Mouse (Mus musculus) stomach, embryonic 15.5 days (tissue): ENCODE data around the gene Brwd3. TPM values are rescaled to one million over a fixed set of nuclear protein-coding genes. Genes with fewer than 3 reads are reported as not detected.

Source experiments
- ATAC-seq: fragments of 200-750 bp; cut with Nextera tagmentation; 2 replicates; pipeline ENCODE4 v1.8.0; 2017; ENCODE audit warnings: low read depth, moderate number of reproducible peaks, moderate TSS enrichment; ENCODE audit not compliant: insufficient read depth, low FRiP score
- H3K27ac ChIP-seq: fragments of 300-500 bp; sonication (generic); 2 replicates; pipeline ENCODE4 v1.5.1; 2015; ENCODE audit warnings: mild to moderate bottlenecking, inconsistent platforms
- H3K27me3 ChIP-seq: fragments of 300-500 bp; sonication (generic); replicated peaks from 2 replicates; pipeline ENCODE4 v1.6.1; 2015; ENCODE audit warnings: inconsistent platforms
- H3K36me3 ChIP-seq: fragments of 300-500 bp; sonication (generic); 2 replicates; pipeline ENCODE4 v1.6.1; 2015; ENCODE audit warnings: inconsistent platforms
- H3K4me1 ChIP-seq: fragments of 300-500 bp; sonication (generic); 2 replicates; pipeline ENCODE4 v1.6.1; 2015; ENCODE audit warnings: inconsistent platforms
- H3K4me2 ChIP-seq: fragments of 300-500 bp; sonication (generic); 2 replicates; pipeline ENCODE4 v1.6.1; 2015; ENCODE audit warnings: mild to moderate bottlenecking, inconsistent platforms
- H3K4me3 ChIP-seq: fragments of 300-500 bp; sonication (generic); replicated peaks from 2 replicates; pipeline ENCODE4 v1.5.1; 2015; ENCODE audit warnings: inconsistent platforms
- H3K9ac ChIP-seq: fragments of 300-500 bp; sonication (generic); 2 replicates; pipeline ENCODE4 v1.6.1; 2015; ENCODE audit warnings: inconsistent platforms
- H3K9me3 ChIP-seq: fragments of 300-500 bp; sonication (generic); 2 replicates; pipeline ENCODE4 v1.6.1; 2016; ENCODE audit warnings: inconsistent platforms
- WGBS: fragments of 180-500 bp; shearing (Covaris S2); methylation state at CpG from one replicate; pipeline ENCODE4 v1.1.7; 2015; 5-methylcytosine and 5-hydroxymethylcytosine counted together
- polyA plus RNA-seq: library from polyadenylated mRNA; unstranded; fragments of >200 nt; fragmentation: Nextera tagmentation; extraction: Ambion mirVana; gene quantifications from 2 replicates; pipeline ENCODE4 v1.2.1, GENCODE M21; 2015

Gene Brwd3
- polyA plus RNA-seq, 1 experiment from 2014 or later, result 3.7 TPM

- Histone ChIP-seq H3K4me1 (no peaks in the 10 kb centered on the region), H3K4me2 (no peak overlapping the region)
- 64% methylated on average over 1 of the region's 1 CpGs for WGBS
These were observed 104.6 kb downstream of the Brwd3 start for GRCm38 (mm10) chrX:108729564-108729963.

GRCm38 (mm10) chrX:108729068-108729467 is 105.1 kb downstream of the Brwd3 start:
- H3K9ac ChIP-seq, result no peak overlapping the region
- no peaks in the 10 kb centered on the region for H3K36me3 ChIP-seq
- H3K4me1 ChIP-seq, result no peaks in the 10 kb centered on the region
- no peak overlapping the region for H3K4me2 ChIP-seq
- no peaks in the 10 kb centered on the region for H3K27me3 ChIP-seq
- H3K9me3 ChIP-seq, result no peaks in the 10 kb centered on the region
- no peak for ATAC-seq
- no peak overlapping the region for H3K27ac ChIP-seq
- 47% methylated on average over 3 of the region's 3 CpGs for WGBS
- H3K4me3 ChIP-seq, result no peak overlapping the region

More at GRCm38 (mm10) chrX:108729564-108729963, 104.6 kb downstream of the Brwd3 start:
- Histone ChIP-seq H3K4me3 (no peak overlapping the region), H3K27ac (no peak overlapping the region), H3K27me3 (no peaks in the 10 kb centered on the region), H3K9ac (no peak overlapping the region), H3K36me3 (no peaks in the 10 kb centered on the region), H3K9me3 (no peaks in the 10 kb centered on the region)
- ATAC-seq, result no peak

- Histone ChIP-seq H3K27me3 (no peaks in the 10 kb centered on the region), H3K27ac (no peak overlapping the region), H3K9me3 (no peaks in the 10 kb centered on the region), H3K4me2 (no peak overlapping the region), H3K4me3 (no peak overlapping the region), H3K4me1 (no peaks in the 10 kb centered on the region), H3K9ac (no peak overlapping the region), H3K36me3 (no peaks in the 10 kb centered on the region)
- 74% methylated on average over 3 of the region's 3 CpGs for WGBS
- no peak for ATAC-seq
These were observed 105.8 kb downstream of the Brwd3 start for GRCm38 (mm10) chrX:108728334-108728733.

- no peaks in the 10 kb centered on the region for H3K27me3 ChIP-seq
- H3K36me3 ChIP-seq, result no peaks in the 10 kb centered on the region
- H3K9ac ChIP-seq, result no peak overlapping the region
- H3K4me2 ChIP-seq, result no peak overlapping the region
- ATAC-seq, result no peak
- no peak overlapping the region for H3K27ac ChIP-seq
- no peaks in the 10 kb centered on the region for H3K4me1 ChIP-seq
- no peak overlapping the region for H3K4me3 ChIP-seq
- no peaks in the 10 kb centered on the region for H3K9me3 ChIP-seq
These were observed 109.9 kb downstream of the Brwd3 start for GRCm38 (mm10) chrX:108724241-108724640.

GRCm38 (mm10) chrX:108722447-108722846 is 111.7 kb downstream of the Brwd3 start:
- no peaks in the 10 kb centered on the region for H3K36me3 ChIP-seq
- H3K27me3 ChIP-seq, result no peaks in the 10 kb centered on the region
- H3K27ac ChIP-seq, result no peak overlapping the region
- H3K4me1 ChIP-seq, result no peaks in the 10 kb centered on the region
- no peak for ATAC-seq
- no peak overlapping the region for H3K4me3 ChIP-seq
- no peaks in the 10 kb centered on the region for H3K9me3 ChIP-seq
- H3K4me2 ChIP-seq, result no peak overlapping the region
- H3K9ac ChIP-seq, result no peak overlapping the region
- 69% methylated on average over 1 of the region's 1 CpGs for WGBS

GRCm38 (mm10) chrX:108704312-108704711 is 129.9 kb downstream of the Brwd3 start:
- WGBS, result 71% methylated on average over 2 of the region's 2 CpGs
- Histone ChIP-seq H3K36me3 (no peaks in the 10 kb centered on the region), H3K27ac (no peak overlapping the region), H3K27me3 (no peaks in the 10 kb centered on the region), H3K9me3 (no peaks in the 10 kb centered on the region), H3K4me3 (no peak overlapping the region), H3K4me2 (no peak overlapping the region), H3K4me1 (no peaks in the 10 kb centered on the region), H3K9ac (no peak overlapping the region)
- ATAC-seq, result no peak; the same call in 1 of the 2 replicates

Other genes with a start within 250 kb of the Brwd3 start
- gene Gm379, start 169.5 kb downstream of the Brwd3 start, polyA plus RNA-seq, result not detected in 2 replicates
- 27.2 and 28.6 TPM in 2 replicates for gene Hmgn5, start 179.0 kb upstream of the Brwd3 start, polyA plus RNA-seq